Mouse (Mus musculus) CD4-positive helper T cell, adult 2 months (primary cell): ENCODE data around the gene Gm9903.
A peak's percentile ranks its signal among the peaks of the same experiment; 100 is the strongest.

ENCODE experiments used
- DNase-seq: peaks from one replicate; pipeline ENCODE4 v3.0.0-alpha.2; 2012; ENCODE audit warnings: low read depth, missing footprints, low spot score

Gm9903 gene

DNA sequence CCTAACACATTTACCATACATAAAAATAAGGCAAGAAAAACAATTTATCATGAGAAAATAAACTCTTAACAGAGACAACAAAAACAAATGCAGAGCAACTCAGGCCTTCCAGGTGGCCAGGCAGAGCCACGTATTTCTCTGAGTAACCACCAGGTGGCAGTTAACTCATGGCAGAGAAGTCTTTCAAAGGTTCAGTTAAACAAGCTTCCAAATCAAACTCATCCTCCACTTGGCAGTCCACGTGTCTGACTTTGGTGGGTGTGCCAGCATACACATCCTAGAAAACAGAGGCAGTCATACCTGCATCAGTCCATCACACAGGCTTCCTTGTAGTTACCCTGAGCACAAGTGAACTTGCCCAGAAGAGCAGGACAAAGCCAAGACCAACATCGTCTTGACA is 10.9 kb downstream of the Gm9903 start:
- DNase-seq, result peak; percentile 63

GRCm38 (mm10) chr5:33651017-33651416 is 21.3 kb downstream of the Gm9903 start:
- DNase-seq, result no peak

DNA sequence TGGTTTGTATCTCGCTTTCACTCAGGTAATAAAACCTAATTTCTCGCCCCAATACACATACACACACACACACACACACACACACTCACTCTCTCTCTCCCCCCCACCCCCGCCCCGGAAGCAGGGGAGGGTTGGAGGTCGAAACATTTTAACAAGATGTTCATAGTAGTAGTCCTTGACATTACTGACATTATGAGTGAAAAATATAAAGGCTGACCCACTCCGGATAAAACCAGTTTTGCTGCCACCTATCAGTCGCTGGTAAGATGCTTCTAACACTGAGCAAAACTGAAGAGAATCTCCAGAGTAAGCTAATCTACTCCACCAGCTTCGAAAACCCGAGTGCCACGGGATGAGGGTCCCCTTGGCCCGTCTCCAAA is 21.8 kb downstream of the Gm9903 start:
- DNase-seq, result peak; percentile 75

GRCm38 (mm10) chr5:33651921-33652782 is 22.4 kb downstream of the Gm9903 start, which contains the start of gene Slbp:
Gene Slbp, minus strand, starts transcription at chr5:33652574.
- peak; percentile 95 for DNase-seq

GRCm38 (mm10) chr5:33652783-33653173 is 23.1 kb downstream of the Gm9903 start:
- DNase-seq, result no peak

GRCm38 (mm10) chr5:33654424-33654823 is 24.7 kb downstream of the Gm9903 start:
- no peak for DNase-seq

- DNase-seq, result no peak
These were observed 25.6 kb downstream of the Gm9903 start for GRCm38 (mm10) chr5:33655251-33655840.

DNA sequence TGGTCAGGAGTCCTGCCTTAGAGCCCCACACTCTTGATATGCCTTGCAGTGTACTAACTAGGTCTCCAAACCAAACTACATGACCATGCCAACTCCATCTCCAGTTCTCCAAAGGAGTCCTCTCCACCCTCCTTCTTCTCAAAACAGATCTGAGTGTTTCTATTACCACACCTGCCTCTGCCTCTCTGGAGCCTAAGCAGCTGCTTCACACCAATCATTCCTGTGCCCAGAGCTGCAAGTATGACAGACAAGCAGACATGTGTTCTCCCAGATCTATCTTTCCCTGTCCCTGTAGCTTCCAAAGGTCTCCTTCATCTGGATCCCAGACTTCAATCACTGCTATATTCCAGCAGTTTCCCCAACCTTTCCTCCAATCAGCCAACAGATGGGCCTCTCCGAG is 27.0 kb downstream of the Gm9903 start:
- DNase-seq, result no peak

- DNase-seq, result no peak
These were observed 27.6 kb downstream of the Gm9903 start for GRCm38 (mm10) chr5:33657251-33657786.

DNA sequence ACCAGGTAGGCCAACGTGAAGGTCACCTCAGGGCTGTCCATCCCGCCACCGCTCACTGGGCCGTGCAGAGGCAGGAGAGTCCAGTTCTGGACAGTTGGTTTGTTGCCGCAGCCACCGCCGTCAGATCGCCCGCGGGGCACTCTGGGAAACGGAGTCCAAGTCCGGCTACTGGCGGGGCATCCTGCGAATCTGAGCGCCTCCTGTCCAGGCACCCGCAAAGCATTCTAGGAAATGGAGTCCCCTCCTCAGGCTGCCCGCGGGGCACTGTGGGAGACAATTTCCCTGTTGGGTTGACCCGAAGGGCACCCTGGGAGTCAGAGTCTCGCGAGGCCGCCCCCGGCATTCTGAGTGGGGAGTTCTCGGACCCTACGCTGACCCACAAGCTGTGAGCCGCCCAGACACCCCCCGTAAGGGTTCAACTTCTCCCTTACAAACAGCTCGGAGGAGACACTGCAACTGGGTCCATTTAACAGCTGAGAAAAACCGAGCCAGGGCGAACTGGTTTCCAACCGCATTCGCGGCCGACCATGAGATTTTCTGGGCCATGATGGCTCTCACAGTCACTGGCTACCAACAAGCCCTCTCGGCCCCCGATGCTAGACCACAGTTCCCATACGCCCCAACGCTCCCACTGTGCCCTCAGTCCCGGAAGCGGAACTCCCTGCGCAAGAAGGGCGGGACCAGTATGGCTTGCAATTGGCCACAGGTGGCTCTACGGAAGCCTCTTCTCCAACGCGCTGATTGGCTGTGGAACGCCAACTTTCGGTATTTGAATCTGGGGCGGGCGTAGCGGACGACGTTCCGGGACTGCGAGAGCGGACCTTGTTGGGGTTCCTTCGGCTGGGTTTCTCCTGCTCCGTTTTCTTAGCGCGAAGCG is 28.3 kb downstream of the Gm9903 start, which contains the start of the genes Tacc3 and Tmem129:
TSS of gene Tacc3 (plus strand) at position 342 of the 877 bp plus-strand sequence.
TSS of gene Tmem129 (minus strand) at position 630 of the 877 bp plus-strand sequence.
- peak; percentile 98 for DNase-seq

DNA sequence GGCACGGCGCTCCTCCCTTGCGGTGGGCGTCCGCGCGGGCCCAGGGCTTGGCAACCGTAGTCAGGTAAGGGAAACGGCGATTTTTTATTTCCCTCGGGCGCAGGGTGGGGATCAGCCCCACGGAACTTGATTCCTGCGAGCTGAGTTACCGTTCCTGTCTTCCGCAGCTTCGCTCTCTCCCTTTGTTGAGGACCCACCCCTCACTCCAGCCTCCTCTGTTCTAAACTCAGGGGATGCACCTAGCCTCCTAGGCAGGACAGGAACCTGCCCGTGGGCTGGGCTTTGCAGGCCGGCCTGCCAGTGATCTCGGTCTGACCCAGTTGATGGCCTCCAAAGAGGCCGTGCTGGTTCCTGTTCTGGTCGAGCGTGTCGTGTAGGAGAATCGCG is 28.9 kb downstream of the Gm9903 start:
- no peak for DNase-seq

DNA sequence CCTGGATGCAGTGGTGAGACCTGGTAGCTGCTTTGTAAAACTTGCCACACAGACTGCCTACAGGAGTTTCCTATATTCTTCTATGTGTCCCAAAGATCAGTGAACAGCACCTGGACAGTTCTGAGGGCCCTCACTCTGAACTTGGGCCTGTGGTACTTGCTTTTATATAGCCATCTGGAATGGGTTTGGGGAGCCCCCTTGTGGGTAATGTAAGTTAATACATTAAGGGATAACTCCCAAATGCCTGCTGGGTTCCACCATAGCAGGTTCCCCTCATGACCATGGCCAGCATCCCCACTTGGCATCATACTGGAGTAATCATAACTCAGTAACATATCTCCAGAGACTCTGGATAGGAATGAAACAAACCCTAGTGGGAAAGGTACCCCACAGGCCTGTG is 38.5 kb downstream of the Gm9903 start:
- peak; percentile 57 for DNase-seq

DNA sequence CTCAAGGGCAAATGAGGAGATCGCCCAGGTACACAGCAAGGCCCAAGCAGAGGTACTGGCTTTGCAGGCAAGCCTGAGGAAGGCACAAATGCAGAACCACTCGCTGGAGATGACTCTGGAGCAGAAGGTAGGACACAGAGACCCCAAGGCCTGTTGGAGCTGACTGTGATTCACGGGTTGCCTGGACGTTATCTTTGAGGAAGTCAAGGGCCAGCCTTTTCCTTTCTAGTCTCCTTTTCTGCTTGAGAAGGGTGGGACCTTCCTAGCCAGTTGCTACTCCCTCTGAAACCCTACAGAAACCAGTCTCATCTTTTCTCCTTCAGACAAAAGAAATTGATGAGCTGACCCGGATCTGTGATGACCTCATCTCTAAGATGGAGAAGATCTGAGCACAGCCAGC is 41.9 kb downstream of the Gm9903 start:
- no peak for DNase-seq

DNA sequence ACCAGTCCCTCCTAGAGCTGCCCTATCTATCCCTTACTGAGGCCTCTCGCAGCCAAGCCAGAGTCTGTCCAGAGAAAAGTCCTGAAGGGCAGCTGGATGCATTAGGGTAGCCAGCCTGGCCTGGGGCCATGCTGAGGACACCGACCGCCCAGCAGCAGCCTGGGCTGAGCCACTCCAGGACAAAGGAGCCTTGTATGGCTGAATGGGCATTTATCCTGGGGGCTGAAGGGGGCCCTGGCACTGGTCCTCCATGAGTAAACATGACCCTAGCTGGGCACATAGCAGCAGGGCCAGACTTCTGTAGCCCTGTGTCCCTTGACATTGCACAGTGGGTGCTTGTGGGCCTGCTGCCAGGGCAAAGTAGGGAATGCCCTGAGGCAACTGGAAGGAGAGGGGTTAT is 44.7 kb downstream of the Gm9903 start:
- no peak for DNase-seq

- DNase-seq, result no peak
These were observed 46.2 kb downstream of the Gm9903 start for GRCm38 (mm10) chr5:33675964-33676363.

- DNase-seq, result no peak
These were observed 48.5 kb downstream of the Gm9903 start for GRCm38 (mm10) chr5:33678244-33678643.

GRCm38 (mm10) chr5:33681044-33681443 is 51.3 kb downstream of the Gm9903 start:
- no peak for DNase-seq
